Mouse (Mus musculus) common myeloid progenitor, adult 5-6 weeks (primary cell): Measurements from ENCODE around the gene Cd302. TPM values are rescaled to one million over a fixed set of nuclear protein-coding genes. Genes with fewer than 3 reads are reported as not detected.
A peak's percentile ranks its signal among the peaks of the same experiment; 100 is the strongest.

Source experiments
- ATAC-seq: replicated peaks from 2 replicates; pipeline ENCODE4 v1.8.0; 2016; ENCODE audit warnings: low read depth, mild to moderate bottlenecking, moderate TSS enrichment, inconsistent platforms; ENCODE audit not compliant: poor library complexity, severe bottlenecking
- total RNA-seq: library from RNA; stranded (forward); fragments of 200-1000, 187-1606 nt; gene quantifications from 2 replicates; pipeline ENCODE4 v1.2.3, GENCODE M21; 2017

Cd302 gene
- total RNA-seq, 1 experiment from 2014 or later, result 2.9 TPM

GRCm38 (mm10) chr2:60259186-60259585, 25.1 kb downstream of the Cd302 start:
- no peak for ATAC-seq

GRCm38 (mm10) chr2:60256751-60257150, 27.5 kb downstream of the Cd302 start:
- ATAC-seq, result no peak

- no peak for ATAC-seq
Observed at GRCm38 (mm10) chr2:60253506-60253905, 30.8 kb downstream of the Cd302 start.

- no peak for ATAC-seq
Observed at GRCm38 (mm10) chr2:60252782-60253181, 31.5 kb downstream of the Cd302 start.

- ATAC-seq, result no peak
Observed at GRCm38 (mm10) chr2:60234506-60234905, 49.8 kb downstream of the Cd302 start.

- ATAC-seq, result no peak
Observed at GRCm38 (mm10) chr2:60233147-60233546, 51.1 kb downstream of the Cd302 start.

- peak; percentile 52; the same call in 1 of the 2 replicates for ATAC-seq
Observed at GRCm38 (mm10) chr2:60230361-60230760, 53.9 kb downstream of the Cd302 start.

GRCm38 (mm10) chr2:60228470-60228869, 55.8 kb downstream of the Cd302 start:
- ATAC-seq, result no peak

- no peak for ATAC-seq
Observed at GRCm38 (mm10) chr2:60223489-60223888, 60.8 kb downstream of the Cd302 start.

- no peak for ATAC-seq
Observed at GRCm38 (mm10) chr2:60221954-60222353, 62.3 kb downstream of the Cd302 start.

- no peak for ATAC-seq
Observed at GRCm38 (mm10) chr2:60221236-60221635, 63.1 kb downstream of the Cd302 start.

- 0 out of 2 replicates have a peak, but pooled peaks have one; percentile 30 for ATAC-seq
Observed at GRCm38 (mm10) chr2:60217620-60218019, 66.7 kb downstream of the Cd302 start.

GRCm38 (mm10) chr2:60216547-60217153, 67.6 kb downstream of the Cd302 start:
- no peak for ATAC-seq

- ATAC-seq, result no peak
Observed at GRCm38 (mm10) chr2:60214683-60215082, 69.6 kb downstream of the Cd302 start.

- ATAC-seq, result no peak
Observed at GRCm38 (mm10) chr2:60212488-60212887, 71.8 kb downstream of the Cd302 start.

- ATAC-seq, result no peak
Observed at GRCm38 (mm10) chr2:60210821-60211220, 73.5 kb downstream of the Cd302 start.

- peak; percentile 70 for ATAC-seq
Observed at GRCm38 (mm10) chr2:60209703-60210651, 74.3 kb downstream of the Cd302 start, which contains the start of the genes Baz2b and March7. Baz2b (minus strand) TSS chr2:60209839. March7 (plus strand) TSS chr2:60209887.

GRCm38 (mm10) chr2:60209122-60209611, 75.1 kb downstream of the Cd302 start:
- 0 out of 2 replicates have a peak, but pooled peaks have one; percentile 12 for ATAC-seq

GRCm38 (mm10) chr2:60205795-60206194, 78.5 kb downstream of the Cd302 start:
- ATAC-seq, result no peak

- ATAC-seq, result peak; percentile 52
Observed at GRCm38 (mm10) chr2:60204162-60204561, 80.1 kb downstream of the Cd302 start.

GRCm38 (mm10) chr2:60203733-60204132, 80.6 kb downstream of the Cd302 start:
- no peak for ATAC-seq
